Mouse (Mus musculus): ENCODE measurements at regions not wholly inside any gene's neighbourhood (a gene's known extent, or its start where the extent isn't known, plus 50 kb on each side); places are given as distances from the start of the nearest gene placed in this dataset.

GRCm38 (mm10) chr8:26907347-26908170 lies 69.6 kb upstream of the Zfp703 start:
- DNase-seq (ENCODE audit: low spot score) = no peak
- no peaks in the 10 kb centered on the region for H3K36me3 ChIP-seq (replicated peaks)
- H3K4me1 ChIP-seq (ENCODE audit: insufficient read depth, low read depth, low read length) = no peaks in the 10 kb centered on the region
- H3K9me3 ChIP-seq (replicated peaks) = no peaks in the 10 kb centered on the region
- peaks cover 25% of the 10 kb centered on the region for H3K27me3 ChIP-seq (ENCODE audit: insufficient read depth, low read length)
- no peak for ATAC-seq (ENCODE audit: extremely low read depth, insufficient number of reproducible peaks, low FRiP score, poor library complexity, severe bottlenecking)
- H3K4me3 ChIP-seq (ENCODE audit: low read depth, low read length) = no peak overlapping the region
- no peak for TF ChIP-seq POLR2AphosphoS5 (IDR thresholded peaks at IDR 0.05; ENCODE audit: insufficient replicate concordance, low read depth, low read length)
- TF ChIP-seq TAL1 (conservative IDR thresholded peaks at IDR 0.05; ENCODE audit: low read depth, low read length) = no peak
- no peak for TF ChIP-seq GATA1 (IDR thresholded peaks at IDR 0.05; ENCODE audit: borderline replicate concordance, low read length)
- no peak for TF ChIP-seq GATA2 (IDR thresholded peaks at IDR 0.05; ENCODE audit: borderline replicate concordance, low read depth, low read length)
- no peak for TF ChIP-seq CTCF (IDR thresholded peaks at IDR 0.05; ENCODE audit: low read depth, low read length)

DNA sequence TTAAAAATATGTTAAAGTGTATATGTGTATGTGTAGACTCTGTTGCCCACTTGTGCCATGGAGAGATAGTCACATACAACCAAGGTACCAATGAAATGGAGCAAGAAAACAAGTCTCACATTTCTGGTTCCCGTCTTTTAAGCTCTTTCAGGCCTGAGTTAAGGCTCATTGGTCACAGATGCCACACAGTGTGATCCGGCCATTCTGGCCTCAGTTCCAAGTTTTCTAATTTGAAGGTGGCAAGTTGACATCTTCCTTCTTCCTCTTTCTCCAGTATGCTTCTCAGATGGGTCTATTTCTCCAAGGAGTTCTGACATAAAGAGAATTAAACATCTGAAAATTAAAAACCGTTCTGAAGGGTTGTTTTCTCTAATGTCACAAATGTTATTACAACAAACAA lies 66.9 kb upstream of the Zfp703 start:
- DNase-seq (ENCODE audit: low spot score) = no peak
- Histone ChIP-seq H3K27me3 (ENCODE audit: insufficient read depth, low read length) (peaks cover 37% of the 10 kb centered on the region), H3K36me3 (replicated peaks) (no peaks in the 10 kb centered on the region), H3K4me3 (ENCODE audit: low read depth, low read length) (no peak overlapping the region), H3K9me3 (replicated peaks) (no peaks in the 10 kb centered on the region), H3K4me1 (ENCODE audit: insufficient read depth, low read depth, low read length) (no peaks in the 10 kb centered on the region)
- ATAC-seq (ENCODE audit: extremely low read depth, insufficient number of reproducible peaks, low FRiP score, poor library complexity, severe bottlenecking) = no peak
- TF ChIP-seq POLR2AphosphoS5 (IDR thresholded peaks at IDR 0.05; ENCODE audit: insufficient replicate concordance, low read depth, low read length) (no peak), CTCF (IDR thresholded peaks at IDR 0.05; ENCODE audit: low read depth, low read length) (no peak), GATA2 (IDR thresholded peaks at IDR 0.05; ENCODE audit: borderline replicate concordance, low read depth, low read length) (no peak), TAL1 (conservative IDR thresholded peaks at IDR 0.05; ENCODE audit: low read depth, low read length) (no peak), GATA1 (IDR thresholded peaks at IDR 0.05; ENCODE audit: borderline replicate concordance, low read length) (no peak)

DNA sequence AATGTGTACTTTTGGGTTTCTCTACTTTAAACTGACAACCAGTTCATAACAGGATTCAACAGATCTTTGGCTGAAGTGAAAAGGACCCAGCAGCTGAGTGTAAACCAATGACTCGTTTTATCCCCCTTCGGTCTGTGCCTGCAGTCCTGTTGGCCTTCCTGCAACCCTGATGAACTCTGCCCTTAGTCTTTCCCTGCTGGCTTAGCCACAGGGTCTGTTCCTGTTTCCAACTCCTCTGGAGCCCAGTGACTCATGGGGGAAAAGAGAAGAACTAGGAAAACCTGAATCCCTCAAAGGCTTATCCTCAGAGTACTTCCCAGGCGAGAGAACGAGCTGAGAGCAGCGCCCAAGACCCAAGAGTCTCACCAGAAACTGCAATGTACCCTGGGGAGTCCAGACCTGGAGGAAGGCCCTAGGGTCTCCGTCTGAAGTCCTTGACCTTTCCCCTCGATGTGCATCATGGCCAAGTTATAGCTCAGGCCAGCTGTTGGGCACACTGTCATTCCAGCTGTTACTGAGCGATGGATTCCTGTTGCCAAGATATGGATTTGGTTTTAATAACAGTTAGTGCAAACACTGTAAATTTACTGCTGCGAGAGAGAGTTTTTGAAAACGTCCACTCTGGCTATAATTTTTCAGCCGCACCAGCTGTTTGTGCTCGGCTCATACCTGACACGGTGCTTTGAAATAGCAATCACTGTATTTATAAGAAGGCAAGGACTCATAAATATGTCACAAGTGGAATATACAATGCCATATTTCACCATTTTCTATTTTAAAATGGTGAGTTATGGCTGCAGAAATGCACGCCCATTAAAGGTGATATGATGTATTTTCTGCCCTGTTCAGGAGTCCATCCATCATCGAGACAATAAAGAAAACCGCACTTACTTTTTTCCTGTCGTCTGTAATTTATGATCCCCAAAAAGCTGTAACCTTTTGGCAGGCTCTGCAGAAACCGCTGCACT lies 63.3 kb upstream of the Zfp703 start:
- no peaks in the 10 kb centered on the region for H3K4me1 ChIP-seq (ENCODE audit: insufficient read depth, low read depth, low read length)
- TF ChIP-seq CTCF (IDR thresholded peaks at IDR 0.05; ENCODE audit: low read depth, low read length) (no peak), GATA2 (IDR thresholded peaks at IDR 0.05; ENCODE audit: borderline replicate concordance, low read depth, low read length) (no peak), POLR2AphosphoS5 (IDR thresholded peaks at IDR 0.05; ENCODE audit: insufficient replicate concordance, low read depth, low read length) (no peak)
- DNase-seq (ENCODE audit: low spot score) (no peak), ATAC-seq (ENCODE audit: extremely low read depth, insufficient number of reproducible peaks, low FRiP score, poor library complexity, severe bottlenecking) (no peak)
- peaks cover 51% of the 10 kb centered on the region for H3K27me3 ChIP-seq (ENCODE audit: insufficient read depth, low read length)
- H3K9me3 ChIP-seq (replicated peaks) = no peaks in the 10 kb centered on the region
- H3K36me3 ChIP-seq (replicated peaks) = no peaks in the 10 kb centered on the region
- no peak overlapping the region for H3K4me3 ChIP-seq (ENCODE audit: low read depth, low read length)

- H3K36me3 ChIP-seq (replicated peaks) = no peaks in the 10 kb centered on the region
- no peaks in the 10 kb centered on the region for H3K9me3 ChIP-seq (replicated peaks)
- DNase-seq (ENCODE audit: low spot score) = no peak
- no peak for ATAC-seq (ENCODE audit: extremely low read depth, insufficient number of reproducible peaks, low FRiP score, poor library complexity, severe bottlenecking)
- no peaks in the 10 kb centered on the region for H3K4me1 ChIP-seq (ENCODE audit: insufficient read depth, low read depth, low read length)
- H3K4me3 ChIP-seq (ENCODE audit: low read depth, low read length) = no peak overlapping the region
- H3K27me3 ChIP-seq (ENCODE audit: insufficient read depth, low read length) = peaks cover 59% of the 10 kb centered on the region
- TF ChIP-seq GATA2 (IDR thresholded peaks at IDR 0.05; ENCODE audit: borderline replicate concordance, low read depth, low read length) (no peak), POLR2AphosphoS5 (IDR thresholded peaks at IDR 0.05; ENCODE audit: insufficient replicate concordance, low read depth, low read length) (no peak), TAL1 (conservative IDR thresholded peaks at IDR 0.05; ENCODE audit: low read depth, low read length) (no peak), GATA1 (IDR thresholded peaks at IDR 0.05; ENCODE audit: borderline replicate concordance, low read length) (no peak), CTCF (IDR thresholded peaks at IDR 0.05; ENCODE audit: low read depth, low read length) (no peak)
Measured at GRCm38 (mm10) chr8:26915731-26916130, 61.4 kb upstream of the Zfp703 start.

- H3K4me1 ChIP-seq (ENCODE audit: insufficient read depth, low read depth, low read length) = no peaks in the 10 kb centered on the region
- ATAC-seq (ENCODE audit: extremely low read depth, insufficient number of reproducible peaks, low FRiP score, poor library complexity, severe bottlenecking) (no peak), DNase-seq (ENCODE audit: low spot score) (no peak)
- TF ChIP-seq TAL1 (conservative IDR thresholded peaks at IDR 0.05; ENCODE audit: low read depth, low read length) (no peak), CTCF (IDR thresholded peaks at IDR 0.05; ENCODE audit: low read depth, low read length) (no peak)
- peaks cover 57% of the 10 kb centered on the region for H3K27me3 ChIP-seq (ENCODE audit: insufficient read depth, low read length)
- H3K36me3 ChIP-seq (replicated peaks) = no peaks in the 10 kb centered on the region
- H3K4me3 ChIP-seq (ENCODE audit: low read depth, low read length) = no peak overlapping the region
- no peaks in the 10 kb centered on the region for H3K9me3 ChIP-seq (replicated peaks)
Measured at GRCm38 (mm10) chr8:26921531-26922177, 55.5 kb upstream of the Zfp703 start.

- peaks cover 58% of the 10 kb centered on the region for H3K27me3 ChIP-seq (ENCODE audit: insufficient read depth, low read length)
- no peaks in the 10 kb centered on the region for H3K4me1 ChIP-seq (ENCODE audit: insufficient read depth, low read depth, low read length)
- no peaks in the 10 kb centered on the region for H3K9me3 ChIP-seq (replicated peaks)
- H3K4me3 ChIP-seq (ENCODE audit: low read depth, low read length) = no peak overlapping the region
- no peak for ATAC-seq (ENCODE audit: extremely low read depth, insufficient number of reproducible peaks, low FRiP score, poor library complexity, severe bottlenecking)
- no peak for DNase-seq (ENCODE audit: low spot score)
- H3K36me3 ChIP-seq (replicated peaks) = no peaks in the 10 kb centered on the region
- TF ChIP-seq TAL1 (conservative IDR thresholded peaks at IDR 0.05; ENCODE audit: low read depth, low read length) = no peak
- no peak for TF ChIP-seq GATA1 (IDR thresholded peaks at IDR 0.05; ENCODE audit: borderline replicate concordance, low read length)
- no peak for TF ChIP-seq CTCF (IDR thresholded peaks at IDR 0.05; ENCODE audit: low read depth, low read length)
Measured at GRCm38 (mm10) chr8:26922178-26922540, 55.0 kb upstream of the Zfp703 start.
